Mouse (Mus musculus): ENCODE results near the gene Odf4. TPM values are rescaled to one million over a fixed set of nuclear protein-coding genes. Genes with fewer than 3 reads are reported as not detected.
A peak's percentile ranks its signal among the peaks of the same experiment; 100 is the strongest.
"Not testable (repeated sequence)": the region's sequence is repeated elsewhere in the genome, so short reads cannot be mapped to it uniquely, and the experiment has no call there.

Gene Odf4
- total RNA-seq, 1 experiment from 2014 or later, result 0.70 TPM

DNA sequence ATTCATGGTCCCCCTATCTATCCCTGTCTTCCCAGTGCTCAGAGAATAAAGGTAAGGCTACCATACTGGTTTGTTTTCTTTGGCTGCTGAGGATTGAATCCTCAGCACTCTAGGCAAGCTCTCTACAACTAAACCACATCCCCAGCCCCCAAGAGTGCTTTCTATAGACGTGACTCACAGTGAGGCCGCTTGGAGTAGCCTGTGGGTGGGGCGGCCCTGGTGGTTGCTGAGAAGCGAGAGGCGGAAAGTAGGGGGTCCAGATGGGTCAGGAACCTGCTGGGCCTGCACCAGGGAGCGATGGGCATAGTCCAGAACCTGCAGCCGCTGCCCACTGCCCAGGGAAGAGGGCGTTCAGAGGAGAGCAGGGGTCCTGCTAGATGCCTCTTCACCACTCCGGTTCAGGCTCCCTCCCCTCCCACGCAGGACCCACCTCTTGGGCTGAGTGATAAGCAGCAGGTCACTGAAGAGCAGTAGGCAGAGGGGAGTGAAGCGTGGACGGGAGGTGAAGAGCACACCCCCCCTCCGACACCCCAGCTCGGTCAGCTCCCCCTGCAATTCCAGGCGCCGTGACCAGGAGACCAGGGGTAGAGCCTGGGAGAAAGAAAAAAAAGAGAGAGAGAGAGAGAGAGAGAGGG lies 20.0 kb upstream of the Odf4 start:
- DNase-seq, result no peak

DNA sequence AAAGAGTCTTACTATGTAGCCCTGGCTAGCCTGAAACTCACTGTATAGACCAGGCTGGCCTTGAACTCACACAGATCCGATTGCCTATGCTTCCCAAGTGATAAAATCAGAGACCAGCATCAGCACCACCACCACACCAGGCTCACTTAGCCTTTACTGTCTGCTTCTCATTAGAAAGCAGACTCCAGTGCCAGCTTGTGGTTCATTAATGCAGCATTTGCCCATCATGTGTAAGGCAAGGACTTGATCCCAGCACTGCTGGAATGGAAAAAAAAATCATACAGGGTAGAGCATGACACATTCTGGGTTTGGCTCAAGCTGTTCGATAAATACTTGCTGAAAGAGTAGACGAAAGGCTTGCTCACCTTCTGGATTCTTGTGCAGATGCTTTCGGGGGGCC lies 19.1 kb upstream of the Odf4 start:
- DNase-seq, result no peak

- DNase-seq, result no peak
Observed at GRCm38 (mm10) chr11:68945245-68945644, 18.4 kb upstream of the Odf4 start.

GRCm38 (mm10) chr11:68942731-68943130 lies 15.8 kb upstream of the Odf4 start:
- DNase-seq, result no peak

- no peak for DNase-seq
Observed at GRCm38 (mm10) chr11:68940516-68940915, 13.6 kb upstream of the Odf4 start.

DNA sequence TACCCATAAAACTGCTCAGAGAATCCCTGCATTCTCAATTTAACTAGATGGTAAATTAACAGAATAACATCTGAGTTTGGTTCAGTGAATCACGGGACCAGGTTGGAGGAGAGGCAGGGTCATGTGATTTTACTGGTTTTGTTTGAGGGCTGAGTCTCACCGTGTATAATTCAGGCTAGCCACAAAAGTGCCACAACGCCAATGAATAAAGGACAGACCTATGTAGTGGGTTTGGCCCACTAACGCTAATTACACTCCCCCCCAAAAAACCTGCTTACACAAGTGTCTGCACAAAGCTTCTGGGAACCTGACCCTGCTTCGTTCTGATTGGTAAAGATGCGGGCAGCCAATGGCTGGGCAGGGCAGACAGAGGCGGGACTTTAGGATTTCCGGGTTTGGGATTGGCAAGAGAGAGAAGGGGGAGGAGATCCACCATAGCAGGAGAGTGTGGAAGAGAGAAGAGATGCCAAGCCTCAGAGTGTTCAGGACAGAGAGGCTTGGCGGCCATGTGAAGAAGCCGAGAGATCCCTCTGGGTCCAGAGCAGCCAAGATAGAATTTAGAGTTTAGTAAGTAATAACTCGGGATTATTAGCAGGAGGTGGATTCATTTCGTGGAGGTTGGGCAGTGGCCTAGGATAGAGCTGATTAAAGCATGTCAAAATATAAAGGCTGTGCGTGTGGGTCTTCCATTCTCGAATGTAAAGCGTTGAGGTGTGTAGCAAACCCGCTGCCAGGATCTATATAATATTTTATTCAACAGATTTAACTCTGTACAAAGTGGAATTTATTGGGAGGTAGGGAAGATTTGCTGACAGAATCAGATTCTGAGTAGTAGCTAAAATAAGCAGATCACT lies 12.8 kb upstream of the Odf4 start:
- DNase-seq, result peak; percentile 80

- not testable (repeated sequence) for DNase-seq
Observed at GRCm38 (mm10) chr11:68936951-68937350, 10.1 kb upstream of the Odf4 start.

DNA sequence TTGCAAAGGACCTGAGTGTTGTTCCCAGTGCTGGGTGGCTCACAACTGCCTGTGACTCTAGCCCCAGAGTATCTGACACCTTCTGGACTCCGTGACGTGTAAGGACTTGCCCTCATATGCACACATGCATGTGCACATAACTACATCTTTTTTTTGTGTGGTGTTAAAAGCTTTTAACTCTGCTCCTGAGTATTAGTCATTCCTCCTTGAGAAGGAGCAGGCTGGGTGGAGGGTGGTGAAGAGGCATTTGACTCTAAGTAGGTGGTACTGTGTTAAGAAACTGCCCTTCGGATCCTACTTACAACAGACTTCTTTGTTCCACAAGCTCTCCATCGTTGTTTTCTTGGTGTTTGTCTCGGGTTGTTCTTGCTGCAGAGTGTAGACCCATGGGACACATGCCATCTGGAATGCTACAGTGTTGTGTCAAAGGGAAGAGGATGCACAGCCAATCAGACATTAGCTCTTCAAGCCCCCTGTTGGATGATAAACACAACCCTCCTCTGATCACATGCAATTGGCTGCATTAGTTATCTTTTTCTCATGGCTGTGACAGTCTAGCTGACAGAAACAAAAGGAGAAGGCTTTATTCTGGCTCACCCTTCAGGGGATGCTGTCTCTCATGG lies 7.1 kb upstream of the Odf4 start:
- DNase-seq, result no peak

DNA sequence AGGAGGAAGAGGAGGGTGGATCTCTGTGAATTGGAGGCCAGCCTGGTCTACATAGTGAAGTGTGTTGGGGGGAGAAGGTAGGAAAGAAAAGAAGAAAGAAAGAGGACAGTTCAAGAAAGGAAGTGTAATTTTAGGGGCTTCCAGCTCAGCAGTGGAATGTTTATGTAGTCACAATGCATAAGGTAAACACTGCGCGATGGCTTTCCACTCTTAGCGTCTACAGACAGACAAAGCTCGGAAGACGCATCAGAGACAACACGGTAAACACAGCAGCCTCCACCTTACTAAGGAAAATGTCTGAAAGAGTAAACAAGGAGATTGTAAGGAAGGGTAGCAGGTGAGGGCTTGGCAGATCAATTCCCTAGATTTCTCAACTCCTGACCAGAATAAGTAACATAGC lies 3.1 kb upstream of the Odf4 start:
- no peak for DNase-seq

- no peak for DNase-seq
Observed at GRCm38 (mm10) chr11:68924749-68925148, 2.1 kb downstream of the Odf4 start.

- no peak for DNase-seq
Observed at GRCm38 (mm10) chr11:68923191-68923590, 3.7 kb downstream of the Odf4 start.

DNA sequence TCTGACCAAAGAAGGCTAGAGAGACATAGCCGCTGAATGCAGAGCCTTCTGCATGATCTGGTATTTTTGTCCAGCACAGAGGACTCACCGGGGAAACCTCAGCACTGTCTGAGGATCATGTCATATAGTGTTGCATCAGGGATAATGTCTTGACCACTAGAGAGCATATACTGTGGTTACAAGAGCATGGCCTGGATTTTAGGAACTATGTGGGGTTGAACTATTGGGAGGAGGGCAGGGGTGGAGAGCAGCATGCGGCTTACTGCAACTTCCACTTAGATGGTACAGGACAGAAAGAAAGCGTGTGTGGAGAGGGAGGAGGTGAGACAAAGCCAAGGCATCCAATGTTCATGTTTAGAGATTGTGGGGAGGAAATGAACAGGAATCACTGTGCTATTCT lies 12.3 kb downstream of the Odf4 start:
- DNase-seq, result no peak

- no peak for DNase-seq
Observed at GRCm38 (mm10) chr11:68911531-68912177, 15.2 kb downstream of the Odf4 start.

- no peak for DNase-seq
Observed at GRCm38 (mm10) chr11:68908846-68909503, 17.9 kb downstream of the Odf4 start.

GRCm38 (mm10) chr11:68907251-68907650 lies 19.6 kb downstream of the Odf4 start:
- DNase-seq, result no peak

DNA sequence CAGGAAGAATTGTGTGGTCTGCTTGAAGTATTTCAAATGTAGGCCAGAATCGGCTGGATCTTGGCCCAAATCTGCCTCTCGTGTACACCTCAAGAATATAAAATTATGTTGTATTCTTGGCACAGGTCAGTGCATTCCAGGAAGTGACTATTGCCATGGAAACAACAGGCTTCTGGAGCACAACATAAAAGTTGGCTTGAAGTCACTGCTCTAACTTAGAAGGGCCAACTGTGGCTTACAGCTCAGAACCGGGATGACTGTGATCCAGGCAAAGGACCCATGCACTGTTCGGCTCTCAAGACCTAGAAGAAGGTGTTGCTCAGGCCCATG lies 20.5 kb downstream of the Odf4 start:
- DNase-seq, result no peak

GRCm38 (mm10) chr11:68905665-68906460 lies 21.0 kb downstream of the Odf4 start:
- DNase-seq, result no peak

- no peak for DNase-seq
Observed at GRCm38 (mm10) chr11:68905138-68905531, 21.7 kb downstream of the Odf4 start.

GRCm38 (mm10) chr11:68904375-68905137 lies 22.3 kb downstream of the Odf4 start:
- DNase-seq, result peak; percentile 58

- DNase-seq, result no peak
Observed at GRCm38 (mm10) chr11:68903775-68904174, 23.1 kb downstream of the Odf4 start.

DNA sequence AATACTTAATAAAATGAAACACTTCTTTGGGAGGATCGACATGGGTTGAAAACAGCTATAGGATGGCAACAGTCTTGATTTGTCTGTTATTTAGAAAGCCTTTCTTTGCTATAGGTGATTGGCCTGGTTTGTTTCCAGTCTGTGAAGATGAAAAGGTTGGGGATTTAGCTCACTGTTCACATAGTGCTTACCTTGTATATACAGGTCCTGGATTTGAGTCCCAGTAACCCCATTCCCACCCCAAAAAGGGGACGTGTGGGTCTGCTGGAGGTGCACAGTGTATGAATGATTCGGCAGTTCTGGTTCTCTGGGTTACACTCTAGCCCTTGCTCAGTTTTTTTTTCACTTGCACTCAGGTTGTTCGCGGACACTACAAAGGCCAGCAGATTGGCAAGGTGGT lies 24.1 kb downstream of the Odf4 start:
- DNase-seq, result no peak

All from adrenal gland, postnatal 25 days (tissue).